Mouse (Mus musculus) thymus, adult 2 months (tissue): ENCODE data around the gene Thsd7b.

Source experiments
- CTCF ChIP-seq: fragments of 200-500 bp; IDR thresholded peaks from 2 replicates; pipeline ENCODE4 v1.5.1; 2012; ENCODE audit warnings: mild to moderate bottlenecking, control low read depth, low read length, moderate library complexity, borderline replicate concordance; ENCODE audit not compliant: control insufficient read depth, poor library complexity, insufficient read depth; ENCODE audit errors: extremely low read depth
- POLR2A ChIP-seq: fragments of 200-500 bp; IDR thresholded peaks from 2 replicates; pipeline ENCODE4 v1.6.1; 2012; ENCODE audit warnings: mild to moderate bottlenecking, low read length, control low read depth, moderate library complexity; ENCODE audit not compliant: control insufficient read depth, poor library complexity, insufficient read depth; ENCODE audit errors: extremely low read depth

DNA sequence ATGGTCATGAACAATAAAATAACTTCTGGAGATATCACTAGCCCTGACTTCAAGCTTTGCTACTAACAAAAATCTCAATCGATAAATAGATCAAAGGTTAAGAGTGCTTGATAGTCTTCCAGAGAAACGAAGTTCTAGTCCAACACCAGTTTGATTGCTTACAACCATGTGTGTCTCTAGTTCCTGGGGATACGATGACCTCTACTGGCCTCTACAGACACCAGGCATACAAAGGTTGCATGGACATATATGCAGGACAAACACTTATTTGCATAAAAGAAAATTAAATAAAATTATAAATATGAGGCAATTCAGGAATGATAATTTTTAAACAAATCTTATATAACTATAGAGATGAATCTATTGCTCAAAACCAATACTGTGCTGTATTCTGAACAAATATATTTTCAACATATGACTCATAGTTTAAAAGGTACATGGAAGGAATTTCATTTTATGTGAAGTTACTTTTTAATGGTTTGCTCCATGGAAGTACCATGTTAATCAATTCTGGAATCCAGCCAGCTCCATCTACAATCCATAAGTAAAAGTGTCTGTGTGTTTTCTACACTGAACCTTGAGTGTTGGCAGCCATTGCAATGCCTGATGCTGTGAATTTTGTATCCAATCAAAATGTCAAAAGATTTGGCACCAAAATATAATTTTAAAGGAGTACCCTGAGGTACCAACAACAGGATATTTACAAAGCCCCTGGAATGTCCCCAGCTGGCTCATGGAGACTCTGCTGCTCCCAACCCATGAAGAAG lies 793.3 kb downstream of the Thsd7b start:
- TF ChIP-seq CTCF (no peak), POLR2A (no peak)
